Comparison of ENCODE assay signal across 17 mouse cellular contexts in genomic region chr19:55185074-55185473, GRCm38 (mm10). TPM values are rescaled to one million over a fixed set of nuclear protein-coding genes. Genes with fewer than 3 reads are reported as not detected.
DNase-seq lines count a peak whose midpoint lies in the region; ATAC-seq lines count a peak whose summit lies in the region.
"Had no signal": no experiment of that assay in that cellular context is flagged by ENCODE, and none has a peak within 500 bp of the region (broad histone marks: within the 10 kb centered on the region; RNA-seq: fewer than 3 reads in every experiment).

No protein-coding gene starts in this region.

- no peak overlapping the region for H3K4me2 ChIP-seq in hindbrain, embryonic 12.5 days (replicated peaks)
- no peak overlapping the region for H3K4me2 ChIP-seq in neural tube, embryonic 12.5 days (replicated peaks)
- H3K4me2 ChIP-seq: liver, embryonic 15.5 days; stomach, embryonic 15.5 days had no signal

- ATAC-seq in hindbrain, embryonic 12.5 days (ENCODE audit: low FRiP score), result peak; percentile 75; the same call in 1 of the 2 replicates
- ATAC-seq in neural tube, embryonic 12.5 days (ENCODE audit: low FRiP score, low read depth), result peak; percentile 79
- ATAC-seq: Patski had no signal

- H3K27ac ChIP-seq in hindbrain, embryonic 12.5 days, result peak overlapping the region; percentile 40
- no peak overlapping the region for H3K27ac ChIP-seq in neural tube, embryonic 12.5 days
- H3K27ac ChIP-seq: liver, embryonic 15.5 days; macrophage; stomach, embryonic 15.5 days had no signal

- peak; percentile 41 for DNase-seq in embryo, embryonic 10 days (ENCODE audit: low spot score)
- no peak for DNase-seq in embryo, embryonic 9.5 days (ENCODE audit: extremely low spot score)
- DNase-seq in R1 (ENCODE audit: low read depth, low spot score), result peak; percentile 20
- DNase-seq in urinary bladder, adult 2 months (ENCODE audit: low spot score), result no peak
- no peak for DNase-seq in cerebellum, postnatal 14 days
- DNase-seq in spleen, adult 18-20 months, result no peak
- DNase-seq: adrenal gland, adult 2 months; kidney, postnatal 14 days had no signal

- H3K4me1 ChIP-seq in hindbrain, embryonic 12.5 days, result peaks cover 10% of the 10 kb centered on the region
- H3K4me1 ChIP-seq in neural tube, embryonic 12.5 days, result peaks cover 15% of the 10 kb centered on the region; the same call in 1 of the 2 replicates
- H3K4me1 ChIP-seq: stomach, embryonic 15.5 days had no signal

- H3K4me3 ChIP-seq in hindbrain, embryonic 12.5 days, result no peak overlapping the region
- H3K4me3 ChIP-seq in neural tube, embryonic 12.5 days, result no peak overlapping the region
- H3K4me3 ChIP-seq: liver, embryonic 15.5 days; stomach, embryonic 15.5 days had no signal

- no peaks in the 10 kb centered on the region for H3K9me3 ChIP-seq in hindbrain, embryonic 12.5 days (replicated peaks)
- no peaks in the 10 kb centered on the region for H3K9me3 ChIP-seq in neural tube, embryonic 12.5 days
- H3K9me3 ChIP-seq: liver, embryonic 15.5 days; stomach, embryonic 15.5 days had no signal

- no peaks in the 10 kb centered on the region for H3K36me3 ChIP-seq in hindbrain, embryonic 12.5 days
- H3K36me3 ChIP-seq in neural tube, embryonic 12.5 days, result no peaks in the 10 kb centered on the region
- H3K36me3 ChIP-seq: liver, embryonic 15.5 days; stomach, embryonic 15.5 days had no signal

- no peak overlapping the region for H3K9ac ChIP-seq in hindbrain, embryonic 12.5 days
- H3K9ac ChIP-seq in neural tube, embryonic 12.5 days, result no peak overlapping the region
- H3K9ac ChIP-seq: liver, embryonic 15.5 days; stomach, embryonic 15.5 days had no signal

- WGBS in hindbrain, embryonic 12.5 days, result 43% methylated on average over 7 of the region's 7 CpGs
- WGBS in neural tube, embryonic 12.5 days, result 55% methylated on average over 7 of the region's 7 CpGs

- H3K27me3 ChIP-seq in hindbrain, embryonic 12.5 days, result no peaks in the 10 kb centered on the region
- no peaks in the 10 kb centered on the region for H3K27me3 ChIP-seq in neural tube, embryonic 12.5 days (replicated peaks)
- H3K27me3 ChIP-seq: liver, embryonic 15.5 days; stomach, embryonic 15.5 days had no signal

RNA-seq across cellular contexts. Expression of gene Tectb, which starts 4.5 kb away (rescaled TPM):
- polyA plus RNA-seq in hindbrain, embryonic 12.5 days (2016; fragmentation: Nextera tagmentation; extraction: Ambion mirVana), result 0.22 and 0.57 TPM in 2 replicates
- polyA plus RNA-seq in neural tube, embryonic 12.5 days (2016; fragmentation: Nextera tagmentation; extraction: Ambion mirVana), result not detected in 2 replicates
- 0.29 and 0.50 TPM in 2 replicates for polyA plus RNA-seq in urinary bladder, adult 2 months (2012; rRNA removed)
- polyA plus RNA-seq: adrenal gland, adult 2 months; heart, embryonic 16.5 days; intestine, embryonic 14.5 days; limb, embryonic 11.5 days; macrophage; Patski; stomach, embryonic 15.5 days had no signal

RNA-seq across cellular contexts. Expression of gene Gucy2g, which starts 56.0 kb away (rescaled TPM):
- not detected in 2 replicates for polyA plus RNA-seq in hindbrain, embryonic 12.5 days (2016; fragmentation: Nextera tagmentation; extraction: Ambion mirVana)
- not detected in 2 replicates for polyA plus RNA-seq in neural tube, embryonic 12.5 days (2016; fragmentation: Nextera tagmentation; extraction: Ambion mirVana)
- 0.14 and 0.22 TPM in 2 replicates for polyA plus RNA-seq in urinary bladder, adult 2 months (2012; rRNA removed)
- polyA plus RNA-seq: heart, embryonic 16.5 days; intestine, embryonic 14.5 days; limb, embryonic 11.5 days; liver, embryonic 15.5 days; macrophage had no signal

RNA-seq across cellular contexts. Expression of gene Gpam, which starts 58.0 kb away (rescaled TPM):
- 25.3 and 27.5 TPM in 2 replicates for polyA plus RNA-seq in hindbrain, embryonic 12.5 days (2016; fragmentation: Nextera tagmentation; extraction: Ambion mirVana)
- 19.6 and 21.0 TPM in 2 replicates for polyA plus RNA-seq in neural tube, embryonic 12.5 days (2016; fragmentation: Nextera tagmentation; extraction: Ambion mirVana)
- polyA plus RNA-seq in urinary bladder, adult 2 months (2012; rRNA removed), result 65.6 and 67.5 TPM in 2 replicates

Comparison
In these comparisons a context has a peak if more than half of its experiments do, and no peak if none do; other contexts are left out.
1. DNase-seq: peak in embryo, embryonic 10 days (single experiment) and R1 (single experiment); none in embryo, embryonic 9.5 days (single experiment), urinary bladder, adult 2 months (single experiment), cerebellum, postnatal 14 days (0 of 2) and spleen, adult 18-20 months (0 of 2).